Mouse (Mus musculus): ENCODE data around the gene Rtkn2.

- TF ChIP-seq TCF12 (IDR thresholded peaks at IDR 0.05; ENCODE audit: insufficient read depth, poor library complexity, severe bottlenecking), result no peak
- no peak for TF ChIP-seq POLR2A (IDR thresholded peaks at IDR 0.05; ENCODE audit: insufficient read length, low read depth)
- TF ChIP-seq CEBPB (IDR thresholded peaks at IDR 0.05; ENCODE audit: insufficient read depth, poor library complexity, severe bottlenecking), result no peak
- TF ChIP-seq E2F4 (IDR thresholded peaks at IDR 0.05; ENCODE audit: insufficient read depth), result no peak
Measured at GRCm38 (mm10) chr10:68006491-68006890, 27.1 kb downstream of the Rtkn2 start.
